Mouse (Mus musculus): ENCODE measurements at regions not wholly inside any gene's neighbourhood (a gene's known extent, or its start where the extent isn't known, plus 50 kb on each side); places are given as distances from the start of the nearest gene placed in this dataset.
A peak's percentile ranks its signal among the peaks of the same experiment; 100 is the strongest.
"Not testable (repeated sequence)": the region's sequence is repeated elsewhere in the genome, so short reads cannot be mapped to it uniquely, and the experiment has no call there.

- not testable (repeated sequence) for H3K4me1 ChIP-seq (replicated peaks; ENCODE audit: control insufficient read depth, insufficient read depth, low read length); H3K27ac ChIP-seq (ENCODE audit: low read length); H3K9me3 ChIP-seq (ENCODE audit: control insufficient read depth, low read length); H3K27me3 ChIP-seq (replicated peaks; ENCODE audit: control insufficient read depth, insufficient read depth, low read length); H3K9ac ChIP-seq (replicated peaks; ENCODE audit: low read depth, low read length); H3K36me3 ChIP-seq (ENCODE audit: control insufficient read depth, insufficient read depth); ATAC-seq; H3K4me3 ChIP-seq (replicated peaks; ENCODE audit: low read length); H3K4me2 ChIP-seq (ENCODE audit: low read length)
- 59% methylated on average over 13 of the region's 13 CpGs for WGBS
Observed at GRCm38 (mm10) chr13:72253242-72253641, 289.7 kb upstream of the Irx1 start.

GRCm38 (mm10) chr13:72258794-72259193, 295.3 kb upstream of the Irx1 start:
- 88% methylated on average over 2 of the region's 2 CpGs for WGBS
- Histone ChIP-seq H3K4me2 (ENCODE audit: low read length) (no peak overlapping the region), H3K36me3 (ENCODE audit: control insufficient read depth, insufficient read depth) (no peaks in the 10 kb centered on the region), H3K4me1 (replicated peaks; ENCODE audit: control insufficient read depth, insufficient read depth, low read length) (no peaks in the 10 kb centered on the region), H3K27ac (ENCODE audit: low read length) (no peak overlapping the region), H3K27me3 (replicated peaks; ENCODE audit: control insufficient read depth, insufficient read depth, low read length) (peaks cover 13% of the 10 kb centered on the region), H3K9me3 (ENCODE audit: control insufficient read depth, low read length) (no peaks in the 10 kb centered on the region), H3K9ac (replicated peaks; ENCODE audit: low read depth, low read length) (no peak overlapping the region), H3K4me3 (replicated peaks; ENCODE audit: low read length) (no peak overlapping the region)
- no peak for ATAC-seq

GRCm38 (mm10) chr13:72264416-72264815, 300.9 kb upstream of the Irx1 start:
- Histone ChIP-seq H3K9me3 (ENCODE audit: control insufficient read depth, low read length) (no peaks in the 10 kb centered on the region), H3K9ac (replicated peaks; ENCODE audit: low read depth, low read length) (no peak overlapping the region), H3K27me3 (replicated peaks; ENCODE audit: control insufficient read depth, insufficient read depth, low read length) (peaks cover 34% of the 10 kb centered on the region), H3K4me2 (ENCODE audit: low read length) (no peak overlapping the region), H3K4me1 (replicated peaks; ENCODE audit: control insufficient read depth, insufficient read depth, low read length) (peaks cover 21% of the 10 kb centered on the region), H3K4me3 (replicated peaks; ENCODE audit: low read length) (no peak overlapping the region), H3K27ac (ENCODE audit: low read length) (no peak overlapping the region), H3K36me3 (ENCODE audit: control insufficient read depth, insufficient read depth) (no peaks in the 10 kb centered on the region)
- 49% methylated on average over 3 of the region's 3 CpGs for WGBS
- ATAC-seq: no peak

DNA sequence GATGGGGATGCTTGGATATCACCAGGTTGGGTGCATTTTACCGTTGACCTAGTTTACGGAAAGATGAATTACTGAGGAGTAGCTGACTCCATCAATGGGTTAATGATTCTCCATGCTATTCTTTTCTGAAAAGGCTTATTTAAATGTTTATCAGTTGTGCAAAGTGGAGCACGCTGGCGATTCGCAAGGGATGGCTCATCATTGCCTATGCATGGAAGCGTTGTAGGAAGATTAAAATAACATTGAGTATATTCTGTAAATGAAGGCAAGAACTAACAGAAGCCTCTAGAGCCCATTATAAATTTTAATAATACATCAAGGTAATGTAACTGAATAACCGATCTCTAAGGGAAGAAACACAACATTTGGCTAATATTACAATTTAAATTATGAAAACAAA, 301.6 kb upstream of the Irx1 start:
- Histone ChIP-seq H3K4me1 (replicated peaks; ENCODE audit: control insufficient read depth, insufficient read depth, low read length) (peaks cover 21% of the 10 kb centered on the region), H3K27me3 (replicated peaks; ENCODE audit: control insufficient read depth, insufficient read depth, low read length) (peaks cover 38% of the 10 kb centered on the region), H3K9me3 (ENCODE audit: control insufficient read depth, low read length) (no peaks in the 10 kb centered on the region), H3K4me3 (replicated peaks; ENCODE audit: low read length) (no peak overlapping the region), H3K4me2 (ENCODE audit: low read length) (no peak overlapping the region), H3K9ac (replicated peaks; ENCODE audit: low read depth, low read length) (no peak overlapping the region), H3K36me3 (ENCODE audit: control insufficient read depth, insufficient read depth) (no peaks in the 10 kb centered on the region), H3K27ac (ENCODE audit: low read length) (no peak overlapping the region)
- 34% methylated on average over 7 of the region's 7 CpGs for WGBS
- ATAC-seq: peak; percentile 37; the same call in 1 of the 2 replicates

GRCm38 (mm10) chr13:72265650-72266049, 302.1 kb upstream of the Irx1 start:
- peaks cover 21% of the 10 kb centered on the region for H3K4me1 ChIP-seq (replicated peaks; ENCODE audit: control insufficient read depth, insufficient read depth, low read length)
- no peaks in the 10 kb centered on the region for H3K36me3 ChIP-seq (ENCODE audit: control insufficient read depth, insufficient read depth)
- no peak overlapping the region for H3K27ac ChIP-seq (ENCODE audit: low read length)
- WGBS: 13% methylated on average over 11 of the region's 11 CpGs
- no peaks in the 10 kb centered on the region for H3K9me3 ChIP-seq (ENCODE audit: control insufficient read depth, low read length)
- ATAC-seq: peak; percentile 92
- H3K27me3 ChIP-seq (replicated peaks; ENCODE audit: control insufficient read depth, insufficient read depth, low read length): peaks cover 38% of the 10 kb centered on the region
- H3K4me2 ChIP-seq (ENCODE audit: low read length): no peak overlapping the region
- no peak overlapping the region for H3K9ac ChIP-seq (replicated peaks; ENCODE audit: low read depth, low read length)
- no peak overlapping the region for H3K4me3 ChIP-seq (replicated peaks; ENCODE audit: low read length)

DNA sequence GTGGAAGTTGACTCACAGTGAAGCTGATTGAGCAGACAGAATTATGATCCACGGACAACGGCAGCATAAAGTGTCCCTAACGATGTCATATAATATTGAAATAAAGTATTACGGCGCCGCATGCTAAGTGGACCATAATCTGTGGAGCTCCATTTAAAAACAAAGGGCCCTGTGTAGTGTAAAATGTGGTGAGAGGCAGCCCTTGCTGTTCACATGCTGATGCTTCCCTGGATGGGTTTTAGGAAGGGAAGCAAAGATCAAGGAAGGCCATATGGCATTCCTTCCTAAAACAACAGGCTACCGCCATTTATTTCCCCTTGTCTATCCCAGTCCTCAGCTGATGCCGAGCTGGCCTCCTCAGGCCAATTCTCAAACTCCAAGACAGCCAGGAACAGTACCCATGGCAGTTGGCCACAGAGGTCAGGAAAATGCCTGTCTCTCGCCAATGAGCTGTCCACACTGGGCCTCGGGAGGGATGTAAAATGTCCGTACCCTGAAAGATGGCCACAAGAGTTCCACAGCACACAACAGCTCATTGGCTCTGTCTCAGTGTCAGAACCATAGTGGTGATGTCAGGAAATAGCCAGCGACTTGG, 302.7 kb upstream of the Irx1 start:
- no peak overlapping the region for H3K4me2 ChIP-seq (ENCODE audit: low read length)
- H3K9me3 ChIP-seq (ENCODE audit: control insufficient read depth, low read length): no peaks in the 10 kb centered on the region
- peak; percentile 36; the same call in 1 of the 2 replicates for ATAC-seq
- peaks cover 21% of the 10 kb centered on the region for H3K4me1 ChIP-seq (replicated peaks; ENCODE audit: control insufficient read depth, insufficient read depth, low read length)
- peaks cover 38% of the 10 kb centered on the region for H3K27me3 ChIP-seq (replicated peaks; ENCODE audit: control insufficient read depth, insufficient read depth, low read length)
- H3K9ac ChIP-seq (replicated peaks; ENCODE audit: low read depth, low read length): no peak overlapping the region
- no peak overlapping the region for H3K27ac ChIP-seq (ENCODE audit: low read length)
- H3K4me3 ChIP-seq (replicated peaks; ENCODE audit: low read length): no peak overlapping the region
- 60% methylated on average over 12 of the region's 12 CpGs for WGBS
- no peaks in the 10 kb centered on the region for H3K36me3 ChIP-seq (ENCODE audit: control insufficient read depth, insufficient read depth)

DNA sequence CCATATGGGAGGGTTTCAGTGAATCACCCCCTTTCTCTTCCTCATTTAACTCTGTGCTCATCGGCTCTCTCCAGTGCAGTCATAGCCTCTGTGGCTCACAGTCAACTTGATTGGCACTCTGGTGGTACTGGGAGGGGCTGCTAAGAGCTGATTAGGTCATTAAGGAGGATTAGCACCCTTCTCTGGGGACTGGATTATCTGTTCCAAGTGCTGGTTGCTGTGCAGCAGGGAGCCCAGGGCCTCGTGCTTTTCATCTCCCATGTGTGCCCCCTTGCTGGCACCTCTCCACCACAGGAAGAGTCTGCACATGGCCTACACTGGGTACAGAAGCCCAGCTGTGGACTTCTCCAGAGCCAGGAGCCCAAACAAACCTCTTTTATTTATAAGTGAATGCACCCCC, 316.8 kb upstream of the Irx1 start:
- 2% methylated on average over 2 of the region's 2 CpGs for WGBS
- Histone ChIP-seq H3K4me2 (ENCODE audit: low read length) (no peak overlapping the region), H3K36me3 (ENCODE audit: control insufficient read depth, insufficient read depth) (no peaks in the 10 kb centered on the region), H3K4me3 (replicated peaks; ENCODE audit: low read length) (no peak overlapping the region), H3K27ac (ENCODE audit: low read length) (no peak overlapping the region), H3K9ac (replicated peaks; ENCODE audit: low read depth, low read length) (no peak overlapping the region), H3K27me3 (replicated peaks; ENCODE audit: control insufficient read depth, insufficient read depth, low read length) (peaks cover 26% of the 10 kb centered on the region; the same call in 1 of the 2 replicates), H3K9me3 (ENCODE audit: control insufficient read depth, low read length) (no peaks in the 10 kb centered on the region), H3K4me1 (replicated peaks; ENCODE audit: control insufficient read depth, insufficient read depth, low read length) (no peaks in the 10 kb centered on the region)
- 0 out of 2 replicates have a peak, but pooled peaks have one; percentile 45 for ATAC-seq

GRCm38 (mm10) chr13:72280871-72281270, 317.3 kb upstream of the Irx1 start:
- Histone ChIP-seq H3K36me3 (ENCODE audit: control insufficient read depth, insufficient read depth) (no peaks in the 10 kb centered on the region), H3K27ac (ENCODE audit: low read length) (no peak overlapping the region), H3K4me1 (replicated peaks; ENCODE audit: control insufficient read depth, insufficient read depth, low read length) (no peaks in the 10 kb centered on the region), H3K27me3 (replicated peaks; ENCODE audit: control insufficient read depth, insufficient read depth, low read length) (peaks cover 28% of the 10 kb centered on the region), H3K4me2 (ENCODE audit: low read length) (no peak overlapping the region), H3K4me3 (replicated peaks; ENCODE audit: low read length) (no peak overlapping the region), H3K9me3 (ENCODE audit: control insufficient read depth, low read length) (no peaks in the 10 kb centered on the region), H3K9ac (replicated peaks; ENCODE audit: low read depth, low read length) (no peak overlapping the region)
- no peak for ATAC-seq
- WGBS: 90% methylated on average over 5 of the region's 5 CpGs

DNA sequence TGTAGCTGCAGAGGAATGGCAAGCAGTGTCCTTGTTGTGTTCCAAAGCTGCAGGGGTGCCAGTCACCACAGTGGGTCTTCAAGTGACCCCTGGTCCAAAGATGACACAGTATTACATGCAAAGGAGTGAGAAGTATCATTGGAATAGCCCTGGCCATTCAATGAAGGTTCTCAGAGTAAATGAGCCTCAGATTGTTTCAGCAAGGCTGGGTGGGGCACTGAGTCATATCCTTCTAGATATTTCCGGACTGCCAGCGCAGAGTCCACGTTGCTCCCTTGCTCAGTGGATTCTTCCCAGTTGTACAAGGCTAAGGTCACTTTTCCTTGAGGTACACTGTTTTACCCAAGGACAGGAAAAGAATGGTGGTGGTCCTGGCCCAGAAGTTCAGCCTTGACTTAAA, 319.2 kb upstream of the Irx1 start:
- Histone ChIP-seq H3K36me3 (ENCODE audit: control insufficient read depth, insufficient read depth) (no peaks in the 10 kb centered on the region), H3K4me2 (ENCODE audit: low read length) (no peak overlapping the region), H3K27ac (ENCODE audit: low read length) (no peak overlapping the region), H3K4me3 (replicated peaks; ENCODE audit: low read length) (no peak overlapping the region), H3K9me3 (ENCODE audit: control insufficient read depth, low read length) (no peaks in the 10 kb centered on the region), H3K27me3 (replicated peaks; ENCODE audit: control insufficient read depth, insufficient read depth, low read length) (peaks cover 46% of the 10 kb centered on the region), H3K9ac (replicated peaks; ENCODE audit: low read depth, low read length) (no peak overlapping the region), H3K4me1 (replicated peaks; ENCODE audit: control insufficient read depth, insufficient read depth, low read length) (no peaks in the 10 kb centered on the region)
- no peak for ATAC-seq
- WGBS: 88% methylated on average over 3 of the region's 3 CpGs

DNA sequence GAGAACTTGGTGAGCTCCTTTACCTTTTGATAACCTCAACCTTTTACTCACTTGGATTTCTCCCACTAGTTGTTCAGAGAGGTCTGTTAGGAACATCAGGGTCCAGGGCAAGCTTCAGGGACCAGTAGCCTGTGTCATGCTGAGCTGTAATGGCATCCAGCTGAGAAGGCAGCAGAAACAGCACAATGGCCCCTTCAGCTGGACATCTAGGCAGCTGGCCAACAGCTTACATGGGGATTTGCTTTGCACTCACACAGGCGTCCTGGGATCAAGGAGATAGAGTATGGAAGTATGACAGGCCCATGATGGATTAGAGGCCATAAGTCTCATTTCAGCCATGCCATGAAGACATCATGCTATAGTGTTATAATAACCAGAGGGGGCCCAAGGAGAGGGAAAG, 320.2 kb upstream of the Irx1 start:
- peaks cover under 1% of the 10 kb centered on the region for H3K4me1 ChIP-seq (replicated peaks; ENCODE audit: control insufficient read depth, insufficient read depth, low read length)
- no peak overlapping the region for H3K4me3 ChIP-seq (replicated peaks; ENCODE audit: low read length)
- 39% methylated on average over 1 of the region's 1 CpGs for WGBS
- H3K27me3 ChIP-seq (replicated peaks; ENCODE audit: control insufficient read depth, insufficient read depth, low read length): peaks cover 45% of the 10 kb centered on the region
- ATAC-seq: no peak
- no peak overlapping the region for H3K27ac ChIP-seq (ENCODE audit: low read length)
- H3K9me3 ChIP-seq (ENCODE audit: control insufficient read depth, low read length): no peaks in the 10 kb centered on the region
- no peak overlapping the region for H3K4me2 ChIP-seq (ENCODE audit: low read length)
- no peaks in the 10 kb centered on the region for H3K36me3 ChIP-seq (ENCODE audit: control insufficient read depth, insufficient read depth)
- H3K9ac ChIP-seq (replicated peaks; ENCODE audit: low read depth, low read length): no peak overlapping the region

All from forebrain, embryonic 16.5 days (tissue).